Mouse (Mus musculus): Measurements from ENCODE around the gene Uqcr10.

Gene Uqcr10

DNA sequence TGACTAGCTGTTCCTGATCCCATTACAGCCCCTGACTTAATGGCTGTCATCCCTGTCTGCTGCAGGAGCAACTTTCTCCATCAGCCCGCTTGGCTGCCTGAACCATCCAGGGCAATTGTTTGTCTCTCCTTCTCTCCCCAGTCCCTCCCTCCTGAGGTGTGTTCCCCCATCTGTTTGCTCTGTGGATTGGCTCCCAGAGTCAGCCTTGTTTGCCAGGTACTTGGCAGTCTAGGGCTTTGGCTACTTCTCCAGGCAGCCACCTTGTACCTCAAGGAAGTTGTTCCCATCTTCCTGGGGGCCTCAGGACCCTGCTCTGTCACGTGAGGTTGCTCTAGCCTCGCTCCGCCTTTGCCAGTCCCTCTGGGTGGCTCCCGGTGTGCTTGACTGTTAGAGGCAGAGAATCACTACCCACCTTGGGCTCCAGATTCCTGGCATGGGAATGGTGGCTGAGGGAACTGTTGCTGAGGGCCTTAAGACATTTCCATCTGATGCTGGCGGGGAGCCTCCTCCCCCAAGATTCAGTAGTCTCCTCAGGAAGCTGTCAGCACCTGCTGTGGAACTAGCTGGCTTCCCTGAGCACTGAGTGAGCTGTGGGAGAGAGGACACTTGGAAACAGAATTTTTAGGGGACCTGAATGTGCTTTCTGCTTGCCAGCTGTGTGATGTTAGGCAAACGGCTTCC lies 16.9 kb upstream of the Uqcr10 start:
- CTCF ChIA-PET, result interaction anchor here in 1 of 4 experiments (1.0 to 2.1 kb wide), 2 partner anchors 21 to 101 kb away, joined by 3 to 9 read pairs; no protein-coding TSS in a partner anchor
- POLR2A ChIA-PET, result interaction anchor here in 3 of 4 experiments (0.5 to 2.3 kb wide), 19 partner anchors 8 to 221 kb away, joined by 3 to 11 read pairs (median 4); partner anchors contain the start of genes Ascc2 (in 1 of the 3), Uqcr10 (in 1 of the 3) and Zmat5 (in 1 of the 3)

DNA sequence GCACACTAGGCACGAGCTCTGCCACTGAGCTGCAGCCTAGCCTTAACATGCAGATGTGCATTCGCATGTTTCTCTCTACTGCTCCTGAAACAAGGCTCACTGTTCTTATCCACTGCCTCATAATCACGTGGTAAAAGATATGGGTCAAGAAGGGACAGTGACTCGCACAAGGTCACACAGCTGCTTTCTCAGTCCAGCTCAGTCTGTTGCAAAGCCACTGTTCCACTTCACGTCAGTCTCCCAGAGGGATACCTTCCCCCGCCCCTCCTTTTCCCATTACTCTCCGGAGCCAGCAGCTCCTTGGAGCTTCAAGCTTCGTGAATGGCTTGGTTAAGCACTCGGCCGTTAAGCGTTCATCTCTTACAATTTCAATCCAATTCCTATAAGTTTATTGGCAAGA lies 16.3 kb upstream of the Uqcr10 start:
- ChIA-PET CTCF (interaction anchor here in 2 of 4 experiments (0.5 to 2.1 kb wide), 4 partner anchors 21 to 179 kb away, joined by 3 to 9 read pairs (median 6); no protein-coding TSS in a partner anchor), POLR2A (interaction anchor here in 3 of 4 experiments (0.5 to 2.3 kb wide), 24 partner anchors 9 to 430 kb away, joined by 3 to 11 read pairs (median 4); partner anchors contain the start of genes Ascc2 (in 1 of the 3), Uqcr10 (in 1 of the 3) and Zmat5 (in 1 of the 3))

DNA sequence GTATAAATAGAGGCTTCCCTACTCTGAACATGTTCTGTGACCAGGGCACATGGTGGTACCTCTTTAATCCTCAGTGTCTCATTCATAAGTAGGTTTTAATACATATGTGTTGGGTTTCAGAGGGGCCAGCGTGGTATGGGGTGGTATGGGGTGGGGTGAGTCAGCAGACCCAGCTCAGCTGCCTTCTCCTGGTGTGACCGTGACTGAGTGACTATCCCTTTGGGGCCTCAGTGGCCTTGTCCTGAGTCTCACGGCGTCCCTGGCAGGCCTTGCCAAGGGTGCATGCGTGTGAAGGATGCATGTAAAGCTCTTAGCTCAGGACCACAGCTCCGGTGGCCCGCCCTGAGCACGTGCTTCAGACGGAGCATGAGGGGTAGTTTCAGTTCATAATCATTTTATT lies 15.8 kb upstream of the Uqcr10 start:
- CTCF ChIA-PET, result interaction anchor here in 2 of 4 experiments (0.5 to 2.1 kb wide), 4 partner anchors 50 to 179 kb away, joined by 3 to 9 read pairs (median 6); no protein-coding TSS in a partner anchor

DNA sequence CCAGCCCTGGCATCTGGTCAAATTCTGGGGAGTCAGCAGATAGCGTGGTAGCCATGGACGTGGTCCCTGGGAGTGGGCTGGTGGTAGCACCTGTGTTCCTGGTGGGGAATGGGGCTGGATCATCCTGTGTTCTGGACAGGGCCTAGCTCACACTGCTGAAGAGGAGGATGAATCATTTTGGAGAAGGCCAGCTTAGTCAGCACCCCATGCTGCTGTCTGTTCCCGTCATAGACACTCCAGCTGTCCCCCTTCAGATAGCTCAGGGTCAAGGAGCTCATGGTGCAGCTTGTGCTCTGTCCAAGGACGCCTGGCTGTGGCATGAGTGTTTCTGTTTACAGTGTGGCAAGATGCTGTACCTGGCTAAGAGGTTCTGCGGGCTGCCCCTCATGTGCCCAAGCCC lies 14.4 kb upstream of the Uqcr10 start:
- POLR2A ChIA-PET, result interaction anchor here in 3 of 4 experiments (0.6 to 2.9 kb wide), 10 partner anchors 10 to 538 kb away, joined by 3 to 16 read pairs (median 4); partner anchors contain the start of genes Uqcr10 (in 2 of the 3) and Zmat5 (in 2 of the 3)
- CTCF ChIA-PET, result interaction anchor here in 1 of 4 experiments (0.7 to 0.9 kb wide), 2 partner anchors 119 to 330 kb away, joined by 3 read pairs; no protein-coding TSS in a partner anchor

More for the DNA sequence above, 15.8 kb upstream of the Uqcr10 start:
- POLR2A ChIA-PET, result interaction anchor here in 3 of 4 experiments (0.5 to 2.3 kb wide), 22 partner anchors 9 to 431 kb away, joined by 3 to 11 read pairs (median 4); partner anchors contain the start of genes Uqcr10 (in 1 of the 3) and Zmat5 (in 1 of the 3)

DNA sequence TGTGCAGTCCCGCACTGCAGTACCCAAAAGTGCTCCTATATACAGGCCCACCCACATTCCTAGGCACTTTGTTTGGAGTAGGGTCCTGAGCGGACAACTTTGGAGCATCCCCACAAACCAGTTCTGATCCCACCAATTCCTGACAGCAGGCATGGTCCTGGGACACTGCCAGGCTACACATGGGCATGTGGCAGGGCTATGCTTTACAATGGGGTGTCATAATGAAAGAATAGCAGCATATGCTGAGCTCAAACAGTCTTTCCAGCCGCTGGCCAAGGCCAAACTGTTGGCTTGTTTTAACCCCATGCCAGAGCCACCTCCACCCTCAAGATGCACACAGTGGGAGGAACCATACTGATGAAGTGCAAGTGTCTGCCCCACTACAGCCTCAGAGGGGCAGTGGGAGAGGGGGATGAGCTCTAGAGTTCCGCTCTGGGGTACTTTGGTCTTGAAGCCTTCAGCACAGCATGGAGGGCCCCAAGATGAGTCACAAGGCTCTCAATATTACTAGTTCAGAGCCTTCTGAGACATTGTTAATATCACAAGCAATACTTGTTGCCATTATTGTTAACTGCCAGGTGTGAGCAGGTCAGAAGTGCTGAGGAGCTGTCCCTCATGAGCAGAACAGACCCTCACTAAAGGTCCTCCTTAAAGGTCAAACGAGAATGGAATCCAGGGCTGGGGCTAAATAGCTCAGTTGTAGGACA lies 12.5 kb upstream of the Uqcr10 start:
- POLR2A ChIA-PET, result interaction anchor here (0.6 to 2.9 kb wide), 13 partner anchors 8 to 769 kb away, joined by 3 to 16 read pairs (median 3); partner anchors contain the start of genes Uqcr10 (in 2 of the 4), Zmat5 (in 2 of the 4) and Mtmr3 (in 1 of the 4)
- CTCF ChIA-PET, result interaction anchor here in 2 of 4 experiments (0.6 kb wide), 2 partner anchors 19 to 1142 kb away, joined by 3 read pairs; no protein-coding TSS in a partner anchor

DNA sequence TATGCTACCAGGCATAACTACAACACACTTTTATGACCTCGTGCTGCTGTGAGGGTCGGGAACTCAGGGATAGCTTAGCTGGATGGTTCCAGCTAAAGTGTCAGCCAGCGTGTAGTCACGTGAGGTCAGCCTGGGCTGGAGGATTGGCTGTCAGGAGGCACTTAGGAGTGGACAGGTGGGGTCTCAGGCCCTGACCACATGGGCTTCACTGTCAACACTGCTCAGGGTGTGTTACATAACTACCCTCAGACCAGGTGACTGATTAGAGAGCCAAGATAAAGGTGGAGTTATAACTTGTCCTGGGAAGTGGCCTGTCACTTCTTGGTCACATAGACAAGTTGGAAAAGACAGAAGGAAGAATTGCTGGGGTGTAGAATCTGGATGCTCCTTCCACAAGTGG lies 11.5 kb upstream of the Uqcr10 start:
- POLR2A ChIA-PET, result interaction anchor here in 2 of 4 experiments (0.6 to 1.3 kb wide), 4 partner anchors 10 to 113 kb away, joined by 3 to 7 read pairs (median 3); no protein-coding TSS in a partner anchor
- CTCF ChIA-PET, result no interaction called here

DNA sequence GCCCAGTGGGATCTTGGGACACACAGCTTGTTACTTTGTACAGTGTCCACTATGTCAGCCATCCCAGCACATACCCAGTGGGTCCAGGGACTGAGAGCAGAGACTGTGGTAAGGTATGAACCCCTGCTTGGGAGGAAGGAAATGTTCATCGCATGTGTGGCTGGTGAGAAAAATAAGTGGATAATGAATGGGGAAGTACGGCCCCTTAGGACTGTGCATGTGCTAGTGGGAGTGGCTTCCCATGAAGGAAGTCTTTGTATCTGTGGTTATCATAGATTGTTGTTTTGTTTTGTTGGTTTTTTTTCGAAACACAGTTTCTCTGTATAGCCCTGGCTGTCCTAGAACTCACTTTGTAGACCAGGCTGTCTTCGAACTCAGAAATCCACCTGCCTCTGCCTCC lies 10.6 kb upstream of the Uqcr10 start:
- ChIA-PET CTCF (no interaction called here), POLR2A (interaction anchor here in 1 of 4 experiments (1.3 kb wide), 1 partner anchor 9 kb away, joined by 3 read pairs; no protein-coding TSS in a partner anchor)

DNA sequence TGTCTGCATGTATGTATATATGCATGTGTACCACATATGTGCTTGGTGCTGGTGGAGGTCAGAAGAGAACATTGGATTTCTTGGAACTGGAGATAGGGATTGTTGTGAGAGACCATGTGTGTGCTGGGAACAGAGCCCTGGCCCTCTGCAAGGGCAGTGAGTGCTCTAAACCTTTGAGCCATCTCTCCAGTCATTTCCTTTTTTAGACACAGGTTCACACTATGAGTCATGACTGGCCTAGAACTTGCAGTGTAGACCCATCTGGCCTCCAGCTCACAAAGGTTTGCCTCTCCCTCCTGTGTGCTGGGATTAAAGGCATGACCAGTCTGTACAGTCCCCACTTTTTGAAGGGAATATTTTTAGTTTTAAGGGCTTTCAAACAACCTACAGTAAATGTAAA lies 8.7 kb upstream of the Uqcr10 start:
- ChIA-PET CTCF (no interaction called here), POLR2A (interaction anchor here in 2 of 4 experiments (0.8 to 1.4 kb wide), 3 partner anchors 18 to 99 kb away, joined by 3 read pairs; no protein-coding TSS in a partner anchor)

DNA sequence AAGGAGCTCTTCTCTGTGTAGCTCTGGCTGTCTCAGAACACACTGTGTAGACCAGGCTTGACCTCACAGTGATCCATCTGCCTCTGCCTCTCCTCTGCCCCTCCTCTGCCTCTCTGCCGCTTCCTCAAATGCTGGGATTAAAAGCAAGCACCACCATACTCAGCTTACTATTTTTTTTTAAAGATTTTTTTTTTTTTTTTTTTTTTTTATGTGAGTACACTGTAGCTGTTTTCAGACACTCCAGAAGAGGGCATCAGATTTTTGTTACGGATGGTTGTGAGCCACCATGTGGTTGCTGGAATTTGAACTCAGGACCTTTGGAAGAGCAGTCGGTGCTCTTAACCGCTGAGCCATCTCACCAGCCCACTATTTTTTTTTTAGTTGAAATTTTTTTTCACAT lies 6.0 kb upstream of the Uqcr10 start:
- ChIA-PET CTCF (interaction anchor here (0.6 to 1.6 kb wide), 17 partner anchors 11 to 645 kb away, joined by 3 to 16 read pairs (median 5); no protein-coding TSS in a partner anchor), POLR2A (interaction anchor here (0.5 to 8.4 kb wide), 17 partner anchors 8 to 1171 kb away, joined by 3 to 63 read pairs (median 4); no protein-coding TSS in a partner anchor)

DNA sequence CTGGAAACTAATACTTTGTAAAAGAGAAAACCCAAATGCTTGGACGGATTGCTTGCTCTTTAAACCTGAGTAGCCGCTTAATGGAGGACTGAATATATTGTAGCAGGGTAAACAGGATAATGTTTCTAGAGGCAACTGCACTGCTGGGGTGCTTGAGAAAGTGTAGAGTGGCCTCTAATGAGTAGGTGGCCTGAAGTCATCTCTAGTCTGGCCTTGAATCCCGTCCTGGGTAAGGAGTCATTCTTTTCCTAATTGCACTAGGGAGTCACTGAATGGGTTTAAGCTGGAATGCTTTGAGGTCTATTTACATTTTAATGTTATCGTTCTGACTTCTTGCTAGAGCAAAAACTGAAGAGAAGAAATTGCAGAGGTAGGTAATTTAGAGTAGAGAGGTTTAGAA lies 1.0 kb upstream of the Uqcr10 start:
- CTCF ChIA-PET, result interaction anchor here in 1 of 4 experiments (1.3 kb wide), 1 partner anchor 30 kb away, joined by 3 read pairs; no protein-coding TSS in a partner anchor

DNA sequence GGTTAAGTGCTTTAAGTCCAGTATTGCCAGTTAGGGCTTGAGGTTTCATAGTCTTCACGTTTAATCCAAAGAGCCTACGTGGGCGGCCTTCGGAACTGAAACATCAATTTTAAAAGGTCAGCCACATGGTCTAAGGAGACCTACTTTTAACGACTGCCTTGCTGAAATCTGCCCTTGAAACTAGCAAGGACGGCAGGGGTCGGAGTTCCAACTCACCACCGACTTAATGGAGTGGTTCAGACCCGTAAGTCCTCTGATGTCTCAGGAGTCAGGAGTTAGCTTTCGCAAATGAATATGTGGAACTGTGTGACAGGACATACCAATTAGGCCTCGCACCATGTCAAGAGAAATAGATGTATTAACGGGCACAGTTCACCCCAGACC lies 462 bp downstream of the Uqcr10 start:
- ChIA-PET CTCF (interaction anchor here in 1 of 4 experiments (0.6 kb wide), 1 partner anchor 36 kb away, joined by 3 read pairs; no protein-coding TSS in a partner anchor), POLR2A (interaction anchor here in 3 of 4 experiments (1.0 to 8.4 kb wide), 8 partner anchors 11 to 401 kb away, joined by 3 to 63 read pairs (median 6); no protein-coding TSS in a partner anchor)

More for the DNA sequence above, 1.0 kb upstream of the Uqcr10 start:
- POLR2A ChIA-PET, result interaction anchor here in 3 of 4 experiments (0.6 to 8.4 kb wide), 33 partner anchors 9 to 407 kb away, joined by 3 to 63 read pairs (median 4); partner anchors contain the start of gene Ascc2 (in 2 of the 3)

DNA sequence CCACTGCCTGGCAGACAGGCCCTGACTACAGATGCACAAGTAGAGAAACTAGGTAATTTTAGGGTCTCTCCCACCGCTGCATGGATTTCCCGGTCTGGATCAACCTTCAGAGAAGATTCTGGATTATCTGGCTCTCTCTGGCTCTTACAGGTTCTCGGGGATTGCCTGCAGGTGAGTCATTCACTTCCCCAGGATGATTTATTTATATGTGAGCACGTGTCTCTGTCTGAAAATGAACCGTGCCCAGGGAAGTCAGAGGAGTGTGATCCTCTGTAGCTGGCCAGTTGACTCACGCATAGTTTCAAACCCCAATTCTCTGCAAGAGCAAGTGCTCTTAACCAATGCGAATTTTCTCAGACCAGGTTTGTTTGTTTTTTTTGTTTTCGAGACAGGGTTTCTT lies 3.4 kb downstream of the Uqcr10 start:
- ChIA-PET POLR2A (interaction anchor here in 3 of 4 experiments (0.6 to 6.7 kb wide), 9 partner anchors 8 to 264 kb away, joined by 3 to 47 read pairs (median 4); partner anchors contain the start of gene Mtmr3 (in 1 of the 3)), CTCF (interaction anchor here in 1 of 4 experiments (0.7 kb wide), 1 partner anchor 481 kb away, joined by 8 read pairs; no protein-coding TSS in a partner anchor)

DNA sequence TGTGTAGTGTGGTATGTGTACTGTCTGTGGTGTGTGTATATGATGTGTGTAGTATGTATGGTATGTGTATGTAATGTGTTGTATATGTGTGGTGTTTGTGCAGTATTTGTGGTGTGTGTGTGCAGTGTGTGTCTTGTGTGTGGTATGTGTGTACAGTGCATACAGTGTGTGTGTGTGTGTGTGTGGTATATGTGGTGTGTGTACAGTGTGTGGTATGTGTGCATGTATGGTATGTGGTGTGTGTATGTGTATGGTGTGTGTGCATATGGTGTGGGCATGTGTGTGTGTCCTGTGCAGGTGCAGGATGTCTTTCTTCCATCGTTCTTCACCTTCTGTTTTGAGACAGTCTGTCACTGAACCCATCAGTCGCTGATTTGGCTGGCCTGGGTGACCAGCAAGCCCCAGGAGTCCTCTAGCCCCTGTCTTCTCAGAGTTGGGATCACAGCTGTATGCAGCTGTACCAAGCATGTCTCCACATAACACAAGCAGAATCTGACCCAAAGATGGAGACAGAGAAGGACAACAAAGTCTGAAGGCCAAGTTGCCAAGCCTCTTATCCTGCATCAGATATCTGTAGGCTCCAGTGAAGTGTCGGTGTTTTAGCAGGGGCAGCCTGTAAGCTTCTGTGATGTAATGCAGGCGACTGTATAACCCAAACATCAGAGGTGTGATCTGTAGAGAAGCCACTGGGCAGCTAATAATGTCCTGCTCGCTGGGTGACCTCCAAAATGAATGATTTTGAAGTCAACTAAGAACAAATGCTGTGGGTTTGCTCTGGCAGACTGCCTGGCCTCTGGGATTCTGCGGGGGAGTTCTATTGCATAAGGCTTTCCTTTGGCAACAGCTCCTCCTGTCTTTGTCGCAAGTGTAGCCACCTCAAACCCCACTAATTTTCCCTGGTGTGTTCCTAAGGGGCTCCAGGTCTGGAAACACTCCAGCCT lies 6.8 kb downstream of the Uqcr10 start:
- POLR2A ChIA-PET, result interaction anchor here in 3 of 4 experiments (0.6 to 1.6 kb wide), 6 partner anchors 10 to 437 kb away, joined by 3 to 6 read pairs (median 4); partner anchors contain the start of gene Ascc2 (in 1 of the 3)
- CTCF ChIA-PET, result interaction anchor here in 1 of 4 experiments (0.6 to 0.8 kb wide), 2 partner anchors 8 to 19 kb away, joined by 3 read pairs; no protein-coding TSS in a partner anchor

DNA sequence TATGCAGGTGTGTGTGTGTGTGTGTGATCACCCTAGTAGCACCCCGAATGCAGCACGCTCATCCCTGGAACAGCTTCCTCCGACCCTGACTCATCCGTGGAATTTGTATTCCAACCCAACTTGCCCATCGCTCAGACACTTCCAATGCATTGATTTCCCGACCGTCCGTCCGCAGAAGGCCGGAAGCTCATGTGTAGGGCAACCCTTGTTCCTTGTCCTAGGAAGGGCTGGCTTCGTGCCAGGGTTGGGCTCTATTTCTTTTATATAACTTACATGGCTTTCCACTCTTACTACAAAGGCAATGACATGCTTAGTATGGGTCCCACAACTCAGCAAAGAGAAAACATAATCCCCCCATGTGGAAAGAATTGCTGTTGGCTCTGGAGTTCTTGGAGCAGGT lies 12.0 kb downstream of the Uqcr10 start:
- ChIA-PET CTCF (interaction anchor here in 1 of 4 experiments (1.0 kb wide), 1 partner anchor 182 kb away, joined by 4 read pairs; the partner anchor contains the start of gene Nipsnap1), POLR2A (interaction anchor here in 3 of 4 experiments (0.6 to 5.3 kb wide), 16 partner anchors 9 to 118 kb away, joined by 3 to 63 read pairs (median 5); partner anchors contain the start of genes Ascc2 (in 3 of the 3), Uqcr10 (in 2 of the 3), Zmat5 (in 2 of the 3) and Mtmr3 (in 1 of the 3))

DNA sequence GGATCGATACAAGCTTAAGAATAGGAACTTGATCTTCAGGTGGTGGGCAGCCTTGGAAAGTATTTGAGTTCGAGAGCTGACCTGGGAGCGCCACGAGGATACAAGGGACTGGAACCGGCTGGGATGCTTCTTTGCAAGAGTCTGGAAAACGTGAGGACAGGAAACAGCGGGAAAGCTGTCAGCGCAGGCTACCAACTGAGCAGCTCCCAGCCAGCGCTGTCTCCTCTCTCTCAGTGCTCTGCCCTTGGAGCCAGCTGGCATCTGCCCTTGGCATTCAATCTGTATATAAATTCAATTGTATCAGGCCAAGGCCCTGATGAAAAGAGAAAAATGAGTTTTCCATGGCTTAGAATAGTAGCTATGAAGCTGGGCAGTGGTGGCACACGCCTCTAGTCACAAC lies 12.9 kb downstream of the Uqcr10 start:
- ChIA-PET CTCF (interaction anchor here (0.6 to 1.2 kb wide), 9 partner anchors 11 to 472 kb away, joined by 3 to 7 read pairs (median 3); no protein-coding TSS in a partner anchor), POLR2A (interaction anchor here in 3 of 4 experiments (0.6 to 5.3 kb wide), 25 partner anchors 9 to 412 kb away, joined by 3 to 63 read pairs (median 4); partner anchors contain the start of genes Ascc2 (in 3 of the 3), Uqcr10 (in 3 of the 3), Zmat5 (in 3 of the 3) and Hormad2 (in 1 of the 3))

DNA sequence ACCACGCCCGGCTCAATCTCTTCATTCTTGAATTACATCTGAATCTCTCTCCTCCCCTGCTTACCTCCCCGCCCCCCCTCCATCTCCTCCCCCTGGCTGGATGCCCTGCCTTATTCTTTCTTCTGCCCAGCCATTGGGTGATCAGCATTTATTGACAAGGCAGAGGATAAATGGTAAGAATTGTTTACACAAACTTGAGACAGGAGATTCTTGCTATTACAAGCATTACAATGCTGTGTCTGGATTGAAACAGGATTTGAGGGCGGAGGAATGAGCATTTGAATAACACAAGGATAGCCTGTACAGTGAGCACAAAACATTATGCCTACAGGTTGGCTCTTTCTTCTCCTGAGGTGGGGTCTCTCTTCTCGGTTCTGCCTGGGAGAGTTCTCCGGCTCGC lies 13.8 kb downstream of the Uqcr10 start:
- CTCF ChIA-PET, result interaction anchor here in 3 of 4 experiments (0.6 to 1.2 kb wide), 6 partner anchors 10 to 1051 kb away, joined by 3 to 7 read pairs (median 4); no protein-coding TSS in a partner anchor
- POLR2A ChIA-PET, result interaction anchor here (0.6 to 5.3 kb wide), 20 partner anchors 8 to 444 kb away, joined by 3 to 63 read pairs (median 4); partner anchors contain the start of genes Ascc2 (in 3 of the 4), Uqcr10 (in 3 of the 4), Zmat5 (in 3 of the 4) and Mtmr3 (in 1 of the 4)

Measured in embryonic stem cell, embryonic (primary cell).